Mouse (Mus musculus) neural tube, embryonic 15.5 days (tissue): ENCODE data around the gene Rhbdd1. TPM values are rescaled to one million over a fixed set of nuclear protein-coding genes. Genes with fewer than 3 reads are reported as not detected.

Source experiments
- ATAC-seq: fragments of 200-750 bp; cut with Nextera tagmentation; 2 replicates; pipeline ENCODE4 v1.8.0; 2017; ENCODE audit warnings: mild to moderate bottlenecking, moderate TSS enrichment, moderate library complexity; ENCODE audit not compliant: low FRiP score
- H3K27ac ChIP-seq: fragments of 300-500 bp; sonication (generic); replicated peaks from 2 replicates; pipeline ENCODE4 v1.5.1; 2015; ENCODE audit warnings: mild to moderate bottlenecking, inconsistent platforms
- H3K27me3 ChIP-seq: fragments of 300-500 bp; sonication (generic); replicated peaks from 2 replicates; pipeline ENCODE4 v1.6.1; 2015; ENCODE audit warnings: inconsistent platforms
- H3K36me3 ChIP-seq: fragments of 300-500 bp; sonication (generic); 2 replicates; pipeline ENCODE4 v1.6.1; 2015; ENCODE audit warnings: inconsistent platforms
- H3K4me1 ChIP-seq: fragments of 300-500 bp; sonication (generic); 2 replicates; pipeline ENCODE4 v1.6.1; 2015; ENCODE audit warnings: inconsistent platforms
- H3K4me2 ChIP-seq: fragments of 300-500 bp; sonication (generic); 2 replicates; pipeline ENCODE4 v1.6.1; 2015; ENCODE audit warnings: inconsistent platforms, mild to moderate bottlenecking, moderate library complexity
- H3K4me3 ChIP-seq: fragments of 300-500 bp; sonication (generic); replicated peaks from 2 replicates; pipeline ENCODE4 v1.5.1; 2015; ENCODE audit warnings: mild to moderate bottlenecking, inconsistent platforms
- H3K9ac ChIP-seq: fragments of 300-500 bp; sonication (generic); replicated peaks from 2 replicates; pipeline ENCODE4 v1.6.1; 2015; ENCODE audit warnings: mild to moderate bottlenecking, inconsistent platforms
- H3K9me3 ChIP-seq: fragments of 300-500 bp; sonication (generic); replicated peaks from 2 replicates; pipeline ENCODE4 v1.6.1; 2016; ENCODE audit warnings: inconsistent platforms
- WGBS: fragments of 180-500 bp; shearing (Covaris S2); methylation state at CpG from one replicate; pipeline ENCODE4 v1.1.7; 2015; ENCODE audit warnings: mixed read lengths; 5-methylcytosine and 5-hydroxymethylcytosine counted together
- polyA plus RNA-seq: library from polyadenylated mRNA; unstranded; fragments of >200 nt; fragmentation: Nextera tagmentation; extraction: Ambion mirVana; gene quantifications from 2 replicates; pipeline ENCODE4 v1.2.1, GENCODE M21; 2015

The Rhbdd1 gene
- polyA plus RNA-seq, 1 experiment from 2014 or later = 4.1 TPM

DNA sequence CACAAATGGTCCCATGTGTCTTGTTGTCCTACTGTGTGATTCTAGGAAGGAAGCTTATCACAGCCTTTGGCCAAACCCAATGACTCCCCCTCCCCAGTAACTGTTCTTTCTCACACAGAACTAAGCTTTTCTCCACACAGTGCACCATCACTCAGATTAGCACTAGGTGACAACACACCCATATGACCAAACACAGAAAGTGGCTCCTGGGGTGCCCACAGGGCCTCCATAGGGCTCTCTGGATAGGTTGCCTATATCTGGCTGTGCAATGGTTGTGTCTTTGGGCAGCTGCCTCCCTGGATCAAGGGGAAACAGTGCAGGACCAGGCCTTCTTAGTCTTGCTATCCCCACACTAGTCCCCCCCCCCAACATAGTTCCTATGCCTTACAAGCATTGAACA is 157.2 kb downstream of the Rhbdd1 start:
- no peak for ATAC-seq
- H3K36me3 ChIP-seq = no peaks in the 10 kb centered on the region
- H3K4me1 ChIP-seq = peaks cover 20% of the 10 kb centered on the region
- no peaks in the 10 kb centered on the region for H3K9me3 ChIP-seq
- H3K4me2 ChIP-seq = no peak overlapping the region
- no peak overlapping the region for H3K9ac ChIP-seq
- no peak overlapping the region for H3K27ac ChIP-seq
- H3K27me3 ChIP-seq = no peaks in the 10 kb centered on the region
- no peak overlapping the region for H3K4me3 ChIP-seq

DNA sequence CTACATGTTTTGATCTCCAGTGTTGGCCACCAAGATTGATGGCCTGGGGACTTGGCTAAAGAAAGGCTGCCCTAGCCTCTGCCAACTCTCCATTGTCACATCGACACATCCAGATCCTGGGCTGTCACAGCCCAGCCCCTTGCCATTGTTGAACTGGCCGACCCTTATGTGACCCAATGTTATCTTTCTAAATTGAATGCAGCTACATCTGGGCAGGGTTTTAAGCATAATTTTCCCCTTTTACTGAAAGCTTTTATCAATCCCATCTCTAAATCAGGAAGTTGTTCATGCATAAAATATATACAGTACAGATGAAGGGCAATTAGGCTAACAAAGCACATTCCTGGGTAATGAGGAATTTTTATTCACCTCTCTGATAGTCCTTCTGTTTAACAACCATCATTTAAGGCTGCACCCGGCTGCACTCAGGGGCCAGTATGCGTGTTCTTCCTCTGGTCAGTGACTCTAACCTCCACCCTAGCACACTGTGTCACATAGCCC is 158.3 kb downstream of the Rhbdd1 start:
- H3K4me3 ChIP-seq = no peak overlapping the region
- no peaks in the 10 kb centered on the region for H3K9me3 ChIP-seq
- no peak overlapping the region for H3K9ac ChIP-seq
- ATAC-seq = 0 out of 2 replicates have a peak, but pooled peaks have one; percentile 46
- 13% methylated on average over 4 of the region's 4 CpGs for WGBS
- no peak overlapping the region for H3K4me2 ChIP-seq
- H3K27ac ChIP-seq = no peak overlapping the region
- H3K27me3 ChIP-seq = no peaks in the 10 kb centered on the region
- peaks cover 20% of the 10 kb centered on the region for H3K4me1 ChIP-seq
- no peaks in the 10 kb centered on the region for H3K36me3 ChIP-seq

DNA sequence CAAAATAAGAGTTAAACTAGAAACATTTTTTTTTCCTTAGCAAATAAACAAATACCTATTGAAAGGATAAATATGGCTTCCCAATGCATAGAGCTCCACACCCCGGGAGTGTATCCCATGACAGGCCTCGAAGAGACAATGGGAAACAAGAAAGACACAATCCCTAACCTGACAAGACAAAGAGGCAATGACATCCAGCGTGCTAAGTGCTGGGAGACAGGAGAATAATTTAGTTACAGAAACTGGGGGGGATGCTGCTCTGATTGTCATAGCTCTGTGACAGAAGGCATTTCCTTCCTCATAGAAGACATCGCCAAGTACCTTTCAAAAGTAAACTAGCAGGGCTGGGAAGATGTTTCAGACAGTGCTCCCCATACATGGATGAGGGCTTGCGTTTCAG is 159.0 kb downstream of the Rhbdd1 start:
- H3K4me3 ChIP-seq = no peak overlapping the region
- H3K9ac ChIP-seq = no peak overlapping the region
- peaks cover 20% of the 10 kb centered on the region for H3K4me1 ChIP-seq
- no peaks in the 10 kb centered on the region for H3K9me3 ChIP-seq
- H3K27me3 ChIP-seq = no peaks in the 10 kb centered on the region
- no peak overlapping the region for H3K4me2 ChIP-seq
- no peak overlapping the region for H3K27ac ChIP-seq
- no peak for ATAC-seq
- no peaks in the 10 kb centered on the region for H3K36me3 ChIP-seq
- WGBS = 41% methylated on average over 5 of the region's 5 CpGs

DNA sequence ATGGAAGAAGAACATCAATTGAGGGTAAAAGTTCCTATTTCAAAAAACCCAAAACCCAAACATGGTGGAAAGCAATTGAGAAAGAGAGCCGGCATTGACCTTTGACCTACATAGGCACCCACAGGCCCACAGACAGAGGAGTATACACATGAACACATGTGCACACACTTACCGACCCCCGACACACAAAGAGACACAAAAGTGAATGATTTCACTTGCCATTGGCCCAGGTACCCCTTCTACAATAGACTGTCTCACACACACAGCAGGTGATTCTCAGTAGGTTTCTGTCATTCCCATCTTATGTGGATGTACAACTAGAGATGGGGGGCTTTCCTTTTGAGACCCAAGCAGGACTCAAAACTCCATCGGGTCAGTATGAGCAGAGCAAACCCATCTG is 159.6 kb downstream of the Rhbdd1 start:
- no peak for ATAC-seq
- H3K27me3 ChIP-seq = no peaks in the 10 kb centered on the region
- no peak overlapping the region for H3K27ac ChIP-seq
- H3K9ac ChIP-seq = no peak overlapping the region
- H3K4me3 ChIP-seq = no peak overlapping the region
- no peaks in the 10 kb centered on the region for H3K9me3 ChIP-seq
- no peaks in the 10 kb centered on the region for H3K36me3 ChIP-seq
- peaks cover 20% of the 10 kb centered on the region for H3K4me1 ChIP-seq
- H3K4me2 ChIP-seq = peak overlapping the region; percentile 27; the same call in 1 of the 2 replicates
- WGBS = 54% methylated on average over 4 of the region's 4 CpGs

DNA sequence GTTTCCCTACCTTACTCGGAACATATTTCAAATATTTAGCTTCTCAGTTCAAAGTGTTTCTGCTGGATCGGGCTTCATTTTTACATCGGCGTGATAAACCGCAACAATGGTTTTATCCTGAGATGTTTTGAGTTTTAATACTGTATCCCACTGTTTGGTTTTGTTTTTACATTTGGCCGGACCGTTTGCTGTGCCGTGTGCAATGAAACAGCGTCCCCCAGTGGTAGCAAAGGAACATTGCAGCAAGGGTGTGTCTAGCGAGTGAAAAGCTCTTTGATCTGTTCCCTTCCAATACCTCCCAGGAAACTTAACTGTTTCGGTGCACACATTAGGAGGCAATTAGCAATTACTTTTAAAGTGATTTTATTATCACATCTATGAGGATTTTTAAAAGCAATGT is 160.0 kb downstream of the Rhbdd1 start:
- Histone ChIP-seq H3K27me3 (no peaks in the 10 kb centered on the region), H3K4me3 (no peak overlapping the region), H3K4me2 (peak overlapping the region; percentile 27), H3K9me3 (no peaks in the 10 kb centered on the region), H3K27ac (no peak overlapping the region), H3K9ac (no peak overlapping the region), H3K36me3 (no peaks in the 10 kb centered on the region), H3K4me1 (peaks cover 20% of the 10 kb centered on the region)
- WGBS = 30% methylated on average over 11 of the region's 11 CpGs
- peak; percentile 56; the same call in 1 of the 2 replicates for ATAC-seq

DNA sequence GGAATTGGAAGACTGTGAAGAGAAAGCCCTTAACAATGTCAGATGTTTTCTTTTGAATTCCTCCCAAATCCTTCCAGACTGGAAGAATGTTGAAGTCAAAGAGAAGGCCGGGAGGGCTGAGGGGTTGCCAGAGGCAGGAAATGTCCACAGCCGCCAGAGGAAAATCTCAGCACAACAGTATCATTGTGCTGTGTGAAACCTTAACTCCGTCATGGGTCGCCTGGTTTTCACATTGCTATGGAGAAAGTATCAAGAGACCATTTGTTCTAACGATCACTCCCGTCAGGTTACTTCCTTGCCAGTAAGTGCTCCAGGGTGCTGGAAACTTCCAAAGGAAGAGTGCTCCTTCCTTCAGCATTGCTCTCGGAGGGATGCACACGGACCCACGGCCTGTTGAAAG is 160.5 kb downstream of the Rhbdd1 start:
- Histone ChIP-seq H3K4me3 (no peak overlapping the region), H3K4me2 (peak overlapping the region; percentile 27), H3K9me3 (no peaks in the 10 kb centered on the region), H3K27ac (0 out of 2 replicates have a peak overlapping the region, but pooled peaks have one; percentile 33), H3K4me1 (peaks cover 20% of the 10 kb centered on the region), H3K36me3 (no peaks in the 10 kb centered on the region), H3K27me3 (no peaks in the 10 kb centered on the region), H3K9ac (no peak overlapping the region)
- 6% methylated on average over 9 of the region's 9 CpGs for WGBS
- ATAC-seq = peak; percentile 58; the same call in 1 of the 2 replicates

DNA sequence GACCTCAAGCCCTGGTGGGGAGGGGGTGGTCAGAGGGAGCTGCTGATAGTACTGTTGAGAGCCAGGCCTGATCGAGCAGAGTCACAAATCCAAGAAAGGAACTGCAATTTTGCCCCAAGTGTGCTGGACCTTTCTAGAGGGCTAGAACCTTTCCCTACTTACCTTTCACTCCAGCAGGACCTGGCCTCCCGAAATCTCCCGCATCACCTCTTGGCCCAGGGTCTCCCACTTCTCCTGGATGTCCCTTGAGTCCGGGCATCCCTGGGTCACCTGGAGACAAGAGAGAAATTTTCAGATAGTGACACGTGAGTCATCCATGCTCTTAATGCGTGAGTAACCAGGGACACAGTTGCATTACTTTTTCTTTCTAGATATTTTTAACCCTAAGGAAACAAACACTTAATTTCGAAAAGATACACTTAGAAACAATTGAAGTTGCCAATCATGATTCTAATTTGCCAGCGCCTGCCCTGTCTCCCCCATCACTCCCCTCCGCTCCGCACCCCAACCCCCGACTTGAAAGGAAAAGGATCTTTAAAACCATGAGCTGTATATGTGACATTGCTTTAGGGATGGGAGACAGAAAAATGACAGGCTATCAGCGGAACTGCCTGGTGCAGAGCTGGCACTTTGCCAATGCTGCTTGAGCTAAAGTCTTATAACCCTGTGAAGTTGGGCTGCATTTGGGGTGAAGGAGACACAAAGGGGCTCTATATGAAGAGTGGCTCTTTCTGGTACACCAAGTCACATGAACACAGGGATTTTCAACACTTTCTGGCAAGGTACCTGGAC is 163.6 kb downstream of the Rhbdd1 start:
- WGBS = 87% methylated on average over 12 of the region's 12 CpGs
- Histone ChIP-seq H3K9me3 (no peaks in the 10 kb centered on the region), H3K4me1 (peaks cover 13% of the 10 kb centered on the region), H3K4me3 (no peak overlapping the region), H3K27ac (no peak overlapping the region), H3K4me2 (no peak overlapping the region), H3K27me3 (no peaks in the 10 kb centered on the region), H3K36me3 (no peaks in the 10 kb centered on the region), H3K9ac (no peak overlapping the region)
- no peak for ATAC-seq

DNA sequence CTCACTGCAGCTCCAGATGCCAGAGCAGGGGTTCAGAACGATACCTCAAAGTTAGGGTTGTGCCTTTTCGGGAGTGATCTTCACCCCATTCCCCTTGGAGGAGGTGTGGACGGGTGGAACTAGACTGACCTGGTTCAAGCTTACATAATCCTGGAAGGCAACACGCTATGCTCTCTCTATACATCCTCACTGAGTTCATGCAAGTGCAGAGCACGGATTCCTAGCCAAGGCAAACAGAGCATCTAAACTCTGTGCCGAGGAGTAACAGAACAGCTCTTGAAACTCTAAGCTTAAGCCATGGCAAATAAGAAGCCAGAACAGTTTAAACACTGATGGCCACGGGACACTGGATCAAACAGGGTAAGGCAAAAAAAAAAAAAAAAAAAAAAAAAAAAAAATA is 166.1 kb downstream of the Rhbdd1 start:
- no peaks in the 10 kb centered on the region for H3K36me3 ChIP-seq
- H3K4me1 ChIP-seq = no peaks in the 10 kb centered on the region
- H3K4me2 ChIP-seq = no peak overlapping the region
- 93% methylated on average over 7 of the region's 7 CpGs for WGBS
- H3K27ac ChIP-seq = no peak overlapping the region
- ATAC-seq = no peak
- H3K9me3 ChIP-seq = no peaks in the 10 kb centered on the region
- no peaks in the 10 kb centered on the region for H3K27me3 ChIP-seq
- no peak overlapping the region for H3K9ac ChIP-seq
- H3K4me3 ChIP-seq = no peak overlapping the region

DNA sequence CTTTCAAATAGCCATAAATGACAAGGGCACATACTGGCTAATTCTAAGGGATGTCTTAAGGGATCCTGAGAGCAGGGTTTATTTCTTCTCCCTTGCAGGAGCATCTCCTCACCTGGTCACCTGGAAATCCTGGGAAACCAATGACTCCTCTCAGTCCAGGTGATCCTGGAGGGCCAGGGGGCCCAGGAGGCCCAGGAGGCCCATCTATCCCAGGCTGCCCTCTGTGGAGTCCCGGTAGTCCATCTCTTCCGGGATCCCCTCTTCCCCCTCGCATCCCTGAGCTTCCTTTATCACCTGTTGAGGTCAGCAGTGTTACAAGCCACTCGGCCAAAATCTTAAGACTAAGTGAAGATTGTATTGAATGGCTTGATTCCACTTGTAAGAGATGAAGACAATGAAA is 170.1 kb downstream of the Rhbdd1 start:
- Histone ChIP-seq H3K4me2 (no peak overlapping the region), H3K27me3 (no peaks in the 10 kb centered on the region), H3K27ac (no peak overlapping the region), H3K36me3 (no peaks in the 10 kb centered on the region), H3K9ac (no peak overlapping the region), H3K9me3 (no peaks in the 10 kb centered on the region), H3K4me1 (no peaks in the 10 kb centered on the region), H3K4me3 (no peak overlapping the region)
- no peak for ATAC-seq
- 88% methylated on average over 4 of the region's 4 CpGs for WGBS

DNA sequence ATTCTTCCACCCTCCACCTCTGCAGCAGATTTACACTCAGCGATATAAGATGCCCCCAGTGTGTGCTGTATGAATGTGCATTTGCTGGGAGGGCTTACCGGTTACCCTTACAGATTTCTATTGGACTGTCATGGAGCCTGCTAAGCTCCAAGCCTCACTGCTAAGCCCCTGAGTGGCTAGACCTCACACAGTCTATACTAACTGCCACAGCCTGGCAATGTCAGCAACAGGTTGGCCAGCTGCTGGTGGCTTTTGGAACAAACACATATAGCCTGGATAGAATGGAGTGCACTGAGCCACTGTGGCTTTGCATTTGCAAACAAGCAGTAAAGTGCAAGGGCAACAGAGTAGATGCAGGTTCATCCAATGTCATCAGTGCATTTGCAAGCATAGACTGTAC is 175.7 kb downstream of the Rhbdd1 start:
- Histone ChIP-seq H3K36me3 (no peaks in the 10 kb centered on the region), H3K9me3 (no peaks in the 10 kb centered on the region), H3K27me3 (no peaks in the 10 kb centered on the region), H3K4me1 (no peaks in the 10 kb centered on the region), H3K4me3 (no peak overlapping the region), H3K4me2 (no peak overlapping the region), H3K9ac (no peak overlapping the region), H3K27ac (no peak overlapping the region)
- WGBS = 87% methylated on average over 2 of the region's 2 CpGs
- no peak for ATAC-seq
